Mouse (Mus musculus) spleen, adult 12 weeks (tissue): ENCODE data around the gene Hoxd4.

ENCODE experiments used
- DNase-seq: peaks from one replicate; pipeline ENCODE4 v3.0.0; 2022; ENCODE audit warnings: low spot score

The Hoxd4 gene

GRCm38 (mm10) chr2:74746298-74746921 lies 34.7 kb downstream of the Hoxd4 start:
- DNase-seq: no peak

GRCm38 (mm10) chr2:74747006-74747405 lies 35.3 kb downstream of the Hoxd4 start:
- no peak for DNase-seq

GRCm38 (mm10) chr2:74747661-74748141 lies 36.0 kb downstream of the Hoxd4 start:
- DNase-seq: no peak

- no peak for DNase-seq
These were observed 36.8 kb downstream of the Hoxd4 start for GRCm38 (mm10) chr2:74748436-74748995.

GRCm38 (mm10) chr2:74749337-74750121 lies 37.8 kb downstream of the Hoxd4 start:
- DNase-seq: no peak

- DNase-seq: no peak
These were observed 39.1 kb downstream of the Hoxd4 start for GRCm38 (mm10) chr2:74750731-74751250.

GRCm38 (mm10) chr2:74751861-74752260 lies 40.1 kb downstream of the Hoxd4 start:
- DNase-seq: no peak

GRCm38 (mm10) chr2:74752431-74753174 lies 40.9 kb downstream of the Hoxd4 start:
- no peak for DNase-seq

GRCm38 (mm10) chr2:74753175-74753523 lies 41.4 kb downstream of the Hoxd4 start:
- no peak for DNase-seq

GRCm38 (mm10) chr2:74753711-74754110 lies 42.0 kb downstream of the Hoxd4 start:
- no peak for DNase-seq

- no peak for DNase-seq
These were observed 48.4 kb downstream of the Hoxd4 start for GRCm38 (mm10) chr2:74760146-74760545.

- DNase-seq: no peak
These were observed 50.2 kb downstream of the Hoxd4 start for GRCm38 (mm10) chr2:74761941-74762340.

GRCm38 (mm10) chr2:74762522-74763244 lies 51.0 kb downstream of the Hoxd4 start, which contains the start of gene Hoxd1:
Gene Hoxd1 (plus strand): TSS chr2:74762980.
- no peak for DNase-seq

- DNase-seq: no peak
These were observed 51.6 kb downstream of the Hoxd4 start for GRCm38 (mm10) chr2:74763245-74763735.

- no peak for DNase-seq
These were observed 52.2 kb downstream of the Hoxd4 start for GRCm38 (mm10) chr2:74763976-74764375.

GRCm38 (mm10) chr2:74774359-74774758 lies 62.6 kb downstream of the Hoxd4 start:
- DNase-seq: no peak

- DNase-seq: no peak
These were observed 66.0 kb downstream of the Hoxd4 start for GRCm38 (mm10) chr2:74777536-74778275.
